ENCODE assay signal across 23 mouse cellular contexts in genomic region chr11:64217181-64217580, GRCm38 (mm10).
DNase-seq lines count a peak whose midpoint lies in the region; ATAC-seq and TF ChIP-seq lines count a peak whose summit lies in the region.
"Had no signal": no experiment of that assay in that cellular context is flagged by ENCODE, and none has a peak within 500 bp of the region (broad histone marks: within the 10 kb centered on the region; RNA-seq: fewer than 3 reads in every experiment).

No protein-coding gene starts in this region.

- no peak overlapping the region for H3K27ac ChIP-seq in cerebellum, adult 2 months (ENCODE audit: insufficient read depth, low read length)
- no peak overlapping the region for H3K27ac ChIP-seq in hindbrain, postnatal 0 days
- H3K27ac ChIP-seq in hindbrain, embryonic 13.5 days = no peak overlapping the region
- no peak overlapping the region for H3K27ac ChIP-seq in forebrain, embryonic 16.5 days (ENCODE audit: low read length)
- H3K27ac ChIP-seq: embryonic facial prominence, embryonic 15.5 days; forebrain, embryonic 10.5 days; heart, embryonic 13.5 days; intestine, embryonic 15.5 days had no signal

- no peaks in the 10 kb centered on the region for H3K9me3 ChIP-seq in hindbrain, postnatal 0 days (ENCODE audit: low read length)
- H3K9me3 ChIP-seq in hindbrain, embryonic 13.5 days = no peaks in the 10 kb centered on the region
- H3K9me3 ChIP-seq in forebrain, embryonic 16.5 days (ENCODE audit: control insufficient read depth, low read length) = no peaks in the 10 kb centered on the region
- H3K9me3 ChIP-seq: embryonic facial prominence, embryonic 15.5 days; G1E; intestine, embryonic 15.5 days had no signal

- H3K9ac ChIP-seq in hindbrain, postnatal 0 days (replicated peaks; ENCODE audit: low read length) = no peak overlapping the region
- no peak overlapping the region for H3K9ac ChIP-seq in hindbrain, embryonic 13.5 days
- H3K9ac ChIP-seq in forebrain, embryonic 16.5 days (replicated peaks; ENCODE audit: low read depth, low read length) = no peak overlapping the region
- H3K9ac ChIP-seq: embryonic facial prominence, embryonic 15.5 days; heart, embryonic 13.5 days; intestine, embryonic 15.5 days had no signal

- no peak overlapping the region for H3K4me3 ChIP-seq in cerebellum, adult 2 months (replicated peaks; ENCODE audit: insufficient read depth, low read depth, low read length)
- no peak overlapping the region for H3K4me3 ChIP-seq in hindbrain, postnatal 0 days (ENCODE audit: low read length)
- no peak overlapping the region for H3K4me3 ChIP-seq in hindbrain, embryonic 13.5 days
- no peak overlapping the region for H3K4me3 ChIP-seq in forebrain, embryonic 16.5 days (replicated peaks; ENCODE audit: low read length)
- H3K4me3 ChIP-seq: embryonic facial prominence, embryonic 15.5 days; erythroblast, embryonic 14.5 days; forebrain, embryonic 10.5 days; heart, embryonic 13.5 days; intestine, embryonic 15.5 days had no signal

- WGBS in cerebellum, adult 2 months = 22% methylated on average over 2 of the region's 2 CpGs
- 49% methylated on average over 2 of the region's 2 CpGs for WGBS in hindbrain, postnatal 0 days
- WGBS in hindbrain, embryonic 13.5 days = 49% methylated on average over 2 of the region's 2 CpGs
- 11% methylated on average over 2 of the region's 2 CpGs for WGBS in forebrain, embryonic 16.5 days

- no peaks in the 10 kb centered on the region for H3K36me3 ChIP-seq in hindbrain, postnatal 0 days (ENCODE audit: insufficient read depth, low read length)
- no peaks in the 10 kb centered on the region for H3K36me3 ChIP-seq in hindbrain, embryonic 13.5 days
- no peaks in the 10 kb centered on the region for H3K36me3 ChIP-seq in forebrain, embryonic 16.5 days (ENCODE audit: control insufficient read depth, insufficient read depth)
- H3K36me3 ChIP-seq: embryonic facial prominence, embryonic 15.5 days; forebrain, embryonic 10.5 days; G1E; heart, embryonic 13.5 days; intestine, embryonic 15.5 days had no signal

- no peak for ATAC-seq in cerebellum, adult (ENCODE audit: insufficient number of reproducible peaks, low FRiP score, low TSS enrichment)
- no peak for ATAC-seq in hindbrain, postnatal 0 days
- no peak for ATAC-seq in hindbrain, embryonic 13.5 days (ENCODE audit: low FRiP score)
- ATAC-seq in forebrain, embryonic 16.5 days = no peak
- ATAC-seq: CD4-positive, CD25-positive, alpha-beta regulatory T cell, adult 4 months; forebrain, embryonic 14.5 days; hindbrain, embryonic 16.5 days; intestine, embryonic 15.5 days had no signal

- peak; percentile 4 to 8 for DNase-seq in cerebellum, adult 2 months
- peak; percentile 43 for DNase-seq in hindbrain, postnatal 0 days (ENCODE audit: low spot score)
- DNase-seq in retina, postnatal 1 day = peak; percentile 13
- no peak for DNase-seq in retina, embryonic 14.5 days (ENCODE audit: low spot score)
- DNase-seq in natural killer cell, adult 2 months (ENCODE audit: low spot score in 2 of 2) = no peak
- DNase-seq: adrenal gland, postnatal 10 days; B cell, adult 2 months; cerebellum, adult 9-11 months; gastrocnemius, postnatal 36 days; heart, adult 11 months; heart, postnatal 36 days had no signal

- H3K27me3 ChIP-seq in cerebellum, adult 2 months (ENCODE audit: control insufficient read depth, insufficient read depth, low read length) = no peaks in the 10 kb centered on the region
- H3K27me3 ChIP-seq in hindbrain, postnatal 0 days (ENCODE audit: insufficient read depth, low read length) = no peaks in the 10 kb centered on the region
- H3K27me3 ChIP-seq in hindbrain, embryonic 13.5 days = no peaks in the 10 kb centered on the region
- no peaks in the 10 kb centered on the region for H3K27me3 ChIP-seq in forebrain, embryonic 16.5 days (replicated peaks; ENCODE audit: control insufficient read depth, insufficient read depth, low read length)
- H3K27me3 ChIP-seq: embryonic facial prominence, embryonic 15.5 days; intestine, embryonic 15.5 days had no signal

- TF ChIP-seq POLR2A in cerebellum, adult 2 months (IDR thresholded peaks at IDR 0.05; ENCODE audit: borderline replicate concordance, insufficient read depth, low read length) = no peak

- no peak overlapping the region for H3K4me2 ChIP-seq in hindbrain, postnatal 0 days (ENCODE audit: low read depth, low read length)
- H3K4me2 ChIP-seq in hindbrain, embryonic 13.5 days = no peak overlapping the region
- no peak overlapping the region for H3K4me2 ChIP-seq in forebrain, embryonic 16.5 days (ENCODE audit: low read length)
- H3K4me2 ChIP-seq: embryonic facial prominence, embryonic 15.5 days; heart, embryonic 13.5 days; intestine, embryonic 15.5 days had no signal

- no peak for TF ChIP-seq CTCF in cerebellum, adult 2 months (IDR thresholded peaks at IDR 0.05; ENCODE audit: borderline replicate concordance, insufficient read depth, low read depth, low read length)
- TF ChIP-seq CTCF in hindbrain, postnatal 0 days (IDR thresholded peaks at IDR 0.05; ENCODE audit: low read depth) = no peak

- H3K4me1 ChIP-seq in cerebellum, adult 2 months (ENCODE audit: control insufficient read depth, insufficient read depth, low read length) = no peaks in the 10 kb centered on the region
- no peaks in the 10 kb centered on the region for H3K4me1 ChIP-seq in hindbrain, postnatal 0 days (ENCODE audit: insufficient read depth, low read length)
- no peaks in the 10 kb centered on the region for H3K4me1 ChIP-seq in hindbrain, embryonic 13.5 days (replicated peaks)
- H3K4me1 ChIP-seq in forebrain, embryonic 16.5 days (replicated peaks; ENCODE audit: control insufficient read depth, insufficient read depth, low read length) = no peaks in the 10 kb centered on the region
- H3K4me1 ChIP-seq: heart, embryonic 13.5 days; intestine, embryonic 15.5 days had no signal

Comparison
In these comparisons a context has a peak if more than half of its experiments do, and no peak if none do; other contexts are left out.
1. DNase-seq: peak in cerebellum, adult 2 months (2 of 2), hindbrain, postnatal 0 days (single experiment) and retina, postnatal 1 day (single experiment); none in retina, embryonic 14.5 days (single experiment) and natural killer cell, adult 2 months (0 of 2).